Mouse (Mus musculus) lung, embryonic 16.5 days (tissue): ENCODE data around the gene Olfr1410. TPM values are rescaled to one million over a fixed set of nuclear protein-coding genes. Genes with fewer than 3 reads are reported as not detected.

ENCODE experiments used
- ATAC-seq: fragments of 200-750 bp; cut with Nextera tagmentation; 2 replicates; pipeline ENCODE4 v1.8.0; 2017; ENCODE audit warnings: low read depth, mild to moderate bottlenecking, moderate library complexity
- H3K27ac ChIP-seq: fragments of 300-500 bp; sonication (generic); 2 replicates; pipeline ENCODE4 v1.5.1; 2014; ENCODE audit warnings: mild to moderate bottlenecking, control low read depth, low read length
- H3K27me3 ChIP-seq: fragments of 300-500 bp; sonication (generic); 2 replicates; pipeline ENCODE4 v1.6.1; 2014; ENCODE audit warnings: low read depth, low read length, mixed read lengths; ENCODE audit not compliant: control insufficient read depth, insufficient read depth
- H3K36me3 ChIP-seq: fragments of 300-500 bp; sonication (generic); 2 replicates; pipeline ENCODE4 v1.6.1; 2014; ENCODE audit warnings: low read length; ENCODE audit not compliant: control insufficient read depth, insufficient read depth
- H3K4me1 ChIP-seq: fragments of 300-500 bp; sonication (generic); replicated peaks from 2 replicates; pipeline ENCODE4 v1.6.1; 2014; ENCODE audit warnings: low read length, mixed read lengths; ENCODE audit not compliant: control insufficient read depth, insufficient read depth
- H3K4me2 ChIP-seq: fragments of 300-500 bp; sonication (generic); 2 replicates; pipeline ENCODE4 v1.6.1; 2014; ENCODE audit warnings: low read depth, low read length, control low read depth
- H3K4me3 ChIP-seq: fragments of 300-500 bp; sonication (generic); 2 replicates; pipeline ENCODE4 v1.5.1; 2014; ENCODE audit warnings: mild to moderate bottlenecking, low read length, control low read depth
- H3K9ac ChIP-seq: fragments of 300-500 bp; sonication (generic); 2 replicates; pipeline ENCODE4 v1.6.1; 2014; ENCODE audit warnings: low read length, control low read depth
- H3K9me3 ChIP-seq: fragments of 300-500 bp; sonication (generic); 2 replicates; pipeline ENCODE4 v1.6.1; 2016; ENCODE audit warnings: low read length; ENCODE audit not compliant: control insufficient read depth
- WGBS: fragments of 180-500 bp; shearing (Covaris S2); extraction: QIAGEN DNeasy Blood & Tissue Kit; methylation state at CpG from one replicate; pipeline ENCODE4 v1.1.7; 2014; 5-methylcytosine and 5-hydroxymethylcytosine counted together
- polyA plus RNA-seq: library from polyadenylated mRNA; unstranded; fragments of >200 nt; fragmentation: Nextera tagmentation; extraction: Ambion mirVana; gene quantifications from 2 replicates; pipeline ENCODE4 v1.2.1, GENCODE M21; 2015

Gene Olfr1410
- polyA plus RNA-seq, 1 experiment from 2014 or later: not detected

- H3K27ac ChIP-seq: no peak overlapping the region
- H3K4me3 ChIP-seq: no peak overlapping the region
- 71% methylated on average over 7 of the region's 7 CpGs for WGBS
- no peaks in the 10 kb centered on the region for H3K9me3 ChIP-seq
- H3K4me1 ChIP-seq: no peaks in the 10 kb centered on the region
- H3K27me3 ChIP-seq: no peaks in the 10 kb centered on the region
- H3K4me2 ChIP-seq: no peak overlapping the region
- no peak for ATAC-seq
- no peak overlapping the region for H3K9ac ChIP-seq
- no peaks in the 10 kb centered on the region for H3K36me3 ChIP-seq
Observed at GRCm38 (mm10) chr1:92646601-92647000, 41.0 kb downstream of the Olfr1410 start.

- H3K9me3 ChIP-seq: no peaks in the 10 kb centered on the region
- no peaks in the 10 kb centered on the region for H3K27me3 ChIP-seq
- H3K9ac ChIP-seq: no peak overlapping the region
- H3K4me1 ChIP-seq: no peaks in the 10 kb centered on the region
- H3K4me3 ChIP-seq: no peak overlapping the region
- ATAC-seq: no peak
- no peaks in the 10 kb centered on the region for H3K36me3 ChIP-seq
- no peak overlapping the region for H3K27ac ChIP-seq
- H3K4me2 ChIP-seq: no peak overlapping the region
- WGBS: 61% methylated on average over 4 of the region's 4 CpGs
Observed at GRCm38 (mm10) chr1:92647026-92647425, 41.4 kb downstream of the Olfr1410 start.

DNA sequence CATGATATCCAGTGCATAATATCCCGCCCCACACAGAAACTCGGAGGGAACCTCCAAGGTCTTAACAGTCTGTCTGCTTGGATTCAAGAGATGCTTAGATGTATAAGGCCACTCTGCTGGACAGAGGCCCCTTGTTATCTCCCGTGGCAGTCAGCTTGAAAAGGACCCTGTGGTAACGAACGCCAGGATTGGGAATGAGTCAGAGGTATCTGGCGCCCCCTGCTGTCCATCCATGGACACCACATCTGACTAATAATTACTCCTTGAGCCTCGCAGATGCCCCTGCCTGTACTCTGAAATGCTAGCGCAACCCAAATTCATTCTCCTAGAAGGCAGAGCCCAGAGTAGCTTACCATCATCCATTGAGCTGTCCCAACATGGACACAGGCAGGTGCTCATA lies 42.2 kb downstream of the Olfr1410 start:
- Histone ChIP-seq H3K4me3 (no peak overlapping the region), H3K9ac (no peak overlapping the region), H3K27ac (no peak overlapping the region), H3K4me1 (no peaks in the 10 kb centered on the region), H3K9me3 (no peaks in the 10 kb centered on the region), H3K4me2 (no peak overlapping the region), H3K27me3 (no peaks in the 10 kb centered on the region), H3K36me3 (no peaks in the 10 kb centered on the region)
- ATAC-seq: peak; percentile 7; the same call in 1 of the 2 replicates
- 3% methylated on average over 8 of the region's 8 CpGs for WGBS

DNA sequence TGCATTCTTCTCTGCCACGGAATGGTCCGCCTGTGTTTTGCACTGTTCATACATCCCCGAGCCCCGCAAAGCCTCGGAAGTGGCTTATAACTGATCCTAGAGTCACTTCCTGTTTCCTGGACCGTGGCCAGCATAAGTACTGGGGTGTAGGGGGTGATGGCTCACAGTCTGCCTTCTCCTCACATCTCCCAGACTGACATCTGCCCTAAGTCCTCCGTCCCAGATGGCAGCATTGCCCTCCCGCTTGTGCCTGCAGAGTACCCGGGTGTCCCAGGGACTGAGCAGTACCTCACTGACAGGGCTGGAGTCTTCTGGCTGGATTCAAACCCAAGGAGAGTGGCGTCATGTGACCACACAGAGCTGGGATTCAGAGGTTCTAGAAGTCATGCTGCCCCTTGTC lies 42.6 kb downstream of the Olfr1410 start:
- H3K27me3 ChIP-seq: no peaks in the 10 kb centered on the region
- H3K9ac ChIP-seq: no peak overlapping the region
- 35% methylated on average over 10 of the region's 10 CpGs for WGBS
- no peaks in the 10 kb centered on the region for H3K9me3 ChIP-seq
- no peaks in the 10 kb centered on the region for H3K4me1 ChIP-seq
- H3K4me2 ChIP-seq: no peak overlapping the region
- no peak overlapping the region for H3K27ac ChIP-seq
- H3K36me3 ChIP-seq: no peaks in the 10 kb centered on the region
- ATAC-seq: peak; percentile 15; the same call in 1 of the 2 replicates
- H3K4me3 ChIP-seq: no peak overlapping the region

GRCm38 (mm10) chr1:92648673-92649072 lies 43.1 kb downstream of the Olfr1410 start, which contains the start of gene Otos:
TSS of gene Otos (minus strand) at chr1:92648841.
- ATAC-seq: peak; percentile 66
- H3K4me2 ChIP-seq: no peak within 1 kb of the TSS
- H3K36me3 ChIP-seq: no peaks in the 10 kb centered on the region
- H3K9ac ChIP-seq: no peak within 1 kb of the TSS
- no peaks in the 10 kb centered on the region for H3K27me3 ChIP-seq
- whole genome bisulfite sequencing: 18% methylated on average over 8 of the region's 8 CpGs
- no peaks in the 10 kb centered on the region for H3K4me1 ChIP-seq
- H3K9me3 ChIP-seq: no peaks in the 10 kb centered on the region
- no peak within 1 kb of the TSS for H3K27ac ChIP-seq
- no peak within 1 kb of the TSS for H3K4me3 ChIP-seq

DNA sequence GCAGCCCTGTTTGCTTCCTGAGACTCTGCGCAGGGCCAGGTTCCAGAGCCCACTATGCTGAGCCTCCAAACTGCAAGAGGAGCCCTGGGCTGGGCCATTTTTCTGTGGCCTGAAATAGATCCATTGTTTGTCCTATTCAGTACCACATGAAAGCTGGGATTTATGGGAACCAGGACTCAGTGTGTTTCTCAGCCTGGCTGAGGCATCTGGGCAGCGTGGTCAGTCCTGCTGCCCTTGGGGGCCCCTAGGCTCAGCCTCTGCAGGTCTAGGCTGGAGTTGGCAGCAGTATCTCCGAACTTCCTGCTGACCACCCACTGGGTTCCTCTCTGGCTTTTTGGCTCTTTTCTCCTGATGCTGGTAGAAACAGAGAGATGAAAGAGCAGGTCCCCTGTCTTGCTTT lies 45.9 kb downstream of the Olfr1410 start:
- Histone ChIP-seq H3K9ac (no peak overlapping the region), H3K4me2 (no peak overlapping the region), H3K9me3 (no peaks in the 10 kb centered on the region), H3K36me3 (no peaks in the 10 kb centered on the region), H3K4me3 (no peak overlapping the region), H3K27me3 (no peaks in the 10 kb centered on the region), H3K27ac (no peak overlapping the region), H3K4me1 (no peaks in the 10 kb centered on the region)
- no peak for ATAC-seq
- WGBS: 71% methylated on average over 3 of the region's 3 CpGs

DNA sequence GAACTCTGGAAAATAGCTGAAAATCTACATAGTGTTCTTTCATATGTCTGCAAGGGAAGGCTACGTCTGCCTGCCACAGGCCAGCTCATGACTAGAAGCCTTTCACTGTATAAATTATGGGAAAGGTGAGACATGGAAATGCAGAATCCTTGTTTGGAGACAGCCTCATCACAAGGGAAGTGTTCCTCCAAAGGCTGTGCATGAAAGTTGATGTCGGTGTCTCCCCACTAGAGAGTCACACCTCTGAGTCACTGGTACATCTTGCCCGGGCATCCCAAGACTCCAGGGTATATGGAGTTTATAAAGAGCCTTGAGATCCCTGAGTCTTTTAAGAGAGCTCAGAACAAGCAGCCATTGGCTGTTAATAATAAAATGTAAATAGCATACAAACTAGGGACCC lies 47.6 kb downstream of the Olfr1410 start:
- no peak overlapping the region for H3K9ac ChIP-seq
- no peak overlapping the region for H3K4me2 ChIP-seq
- H3K27ac ChIP-seq: no peak overlapping the region
- H3K4me3 ChIP-seq: no peak overlapping the region
- H3K27me3 ChIP-seq: no peaks in the 10 kb centered on the region
- no peak for ATAC-seq
- H3K9me3 ChIP-seq: no peaks in the 10 kb centered on the region
- H3K36me3 ChIP-seq: no peaks in the 10 kb centered on the region
- H3K4me1 ChIP-seq: no peaks in the 10 kb centered on the region
- 87% methylated on average over 3 of the region's 3 CpGs for WGBS

GRCm38 (mm10) chr1:92654676-92655075 lies 49.1 kb downstream of the Olfr1410 start:
- Histone ChIP-seq H3K4me1 (no peaks in the 10 kb centered on the region), H3K4me3 (no peak overlapping the region), H3K27ac (no peak overlapping the region), H3K4me2 (no peak overlapping the region), H3K27me3 (no peaks in the 10 kb centered on the region), H3K36me3 (no peaks in the 10 kb centered on the region), H3K9me3 (no peaks in the 10 kb centered on the region), H3K9ac (no peak overlapping the region)
- WGBS: 25% methylated on average over 2 of the region's 2 CpGs
- ATAC-seq: peak; percentile 53

DNA sequence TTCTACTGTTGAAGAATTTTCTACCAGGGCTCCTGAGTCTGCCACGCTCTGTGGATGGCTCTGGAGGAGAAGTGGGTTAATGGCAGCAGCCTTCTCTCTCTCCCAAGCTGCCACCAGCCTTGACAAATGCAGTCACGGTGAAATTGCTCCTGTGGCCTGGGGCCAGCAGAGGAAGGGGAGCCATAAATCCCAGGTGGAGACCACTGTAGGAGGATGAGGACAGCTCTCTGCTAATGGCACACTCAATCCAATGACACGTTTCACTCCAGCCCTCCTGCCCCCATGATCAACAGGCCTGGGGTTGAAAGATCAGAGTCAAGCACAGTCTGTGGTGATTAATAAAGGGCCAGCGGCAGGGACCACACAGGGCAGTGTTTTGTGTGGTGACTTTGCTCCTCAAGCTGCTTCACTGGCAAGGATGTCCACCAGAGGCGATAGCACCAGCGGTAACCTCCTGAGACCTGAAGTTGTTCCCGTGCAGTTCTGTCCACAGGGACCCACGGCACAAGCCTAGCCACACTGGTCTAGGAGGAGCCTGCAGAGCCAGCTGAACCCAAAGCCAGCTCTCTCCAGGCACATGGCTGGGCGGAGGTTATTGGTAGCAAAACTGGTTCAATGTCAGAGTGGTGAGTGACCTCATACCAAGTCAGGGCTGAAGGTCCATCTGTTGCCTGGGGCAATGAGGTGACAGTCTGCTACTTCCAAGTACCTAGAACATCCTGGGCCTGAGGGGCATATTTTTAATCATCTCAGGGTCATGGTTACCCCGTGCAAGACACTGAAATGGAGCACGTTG lies 51.6 kb downstream of the Olfr1410 start:
- Histone ChIP-seq H3K9me3 (no peaks in the 10 kb centered on the region), H3K4me2 (no peak overlapping the region), H3K4me3 (no peak overlapping the region), H3K27me3 (no peaks in the 10 kb centered on the region), H3K36me3 (no peaks in the 10 kb centered on the region), H3K27ac (no peak overlapping the region), H3K9ac (no peak overlapping the region), H3K4me1 (no peaks in the 10 kb centered on the region)
- WGBS: 60% methylated on average over 11 of the region's 11 CpGs
- ATAC-seq: no peak
